Mouse (Mus musculus): Measurements from ENCODE around the gene Enox1. TPM values are rescaled to one million over a fixed set of nuclear protein-coding genes. Genes with fewer than 3 reads are reported as not detected.

The Enox1 gene
- total RNA-seq, 2 experiments from 2014 or later = 59.2 to 70.2 TPM

DNA sequence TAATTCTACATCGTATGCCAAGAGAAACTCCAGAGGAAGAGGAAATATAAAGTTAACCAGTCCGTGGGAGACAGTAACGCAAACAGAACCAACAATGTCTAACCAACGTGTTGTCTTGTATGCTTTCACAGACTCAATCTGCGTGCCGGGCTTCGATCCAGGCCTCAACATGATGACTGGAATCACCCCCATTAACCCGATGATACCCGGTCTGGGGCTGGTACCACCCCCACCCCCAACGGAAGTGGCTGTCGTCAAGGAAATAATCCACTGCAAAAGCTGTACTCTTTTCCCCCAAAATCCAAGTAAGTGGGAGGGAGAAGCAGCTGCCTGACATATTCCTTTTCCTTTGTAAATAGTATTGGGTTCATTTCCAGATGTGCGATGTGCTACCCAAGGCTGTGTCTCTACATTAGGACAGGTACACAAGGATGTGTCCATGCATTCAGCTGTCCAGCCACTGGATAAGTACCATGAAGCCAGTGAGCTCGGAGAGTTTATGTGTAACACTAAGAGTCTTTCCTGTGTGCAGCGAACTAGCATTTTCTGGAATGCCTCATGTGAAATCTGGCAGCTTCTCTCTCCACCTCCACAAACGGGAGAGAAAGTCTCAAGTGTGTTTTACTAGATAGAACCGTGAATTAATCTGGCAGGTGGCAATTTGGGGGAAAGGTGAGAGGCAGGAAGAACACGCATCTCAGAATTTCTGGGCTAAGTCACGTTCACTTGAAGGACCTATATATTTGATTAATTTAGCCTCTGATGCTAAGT, 421.1 kb downstream of the Enox1 start:
- no peak for DNase-seq

DNA sequence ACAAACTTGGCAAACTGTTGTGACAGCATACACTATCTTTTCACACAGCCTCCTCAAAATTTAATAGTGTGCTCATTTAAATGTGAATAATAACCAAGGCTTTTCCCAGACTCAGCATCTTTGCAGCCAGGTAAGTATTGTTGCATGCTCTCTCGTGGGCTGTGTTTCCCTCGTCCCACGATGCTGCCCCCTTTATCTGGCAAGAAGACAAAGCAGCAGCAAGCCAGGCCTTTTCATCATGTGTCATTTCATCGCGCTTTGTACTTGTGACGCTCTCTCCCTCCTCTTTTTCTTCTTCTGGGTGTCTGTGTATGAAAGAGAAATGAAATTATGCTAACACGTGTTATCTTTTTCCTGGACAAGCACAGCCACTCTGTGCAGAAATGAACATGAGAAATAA, 421.8 kb downstream of the Enox1 start:
- no peak for DNase-seq

DNA sequence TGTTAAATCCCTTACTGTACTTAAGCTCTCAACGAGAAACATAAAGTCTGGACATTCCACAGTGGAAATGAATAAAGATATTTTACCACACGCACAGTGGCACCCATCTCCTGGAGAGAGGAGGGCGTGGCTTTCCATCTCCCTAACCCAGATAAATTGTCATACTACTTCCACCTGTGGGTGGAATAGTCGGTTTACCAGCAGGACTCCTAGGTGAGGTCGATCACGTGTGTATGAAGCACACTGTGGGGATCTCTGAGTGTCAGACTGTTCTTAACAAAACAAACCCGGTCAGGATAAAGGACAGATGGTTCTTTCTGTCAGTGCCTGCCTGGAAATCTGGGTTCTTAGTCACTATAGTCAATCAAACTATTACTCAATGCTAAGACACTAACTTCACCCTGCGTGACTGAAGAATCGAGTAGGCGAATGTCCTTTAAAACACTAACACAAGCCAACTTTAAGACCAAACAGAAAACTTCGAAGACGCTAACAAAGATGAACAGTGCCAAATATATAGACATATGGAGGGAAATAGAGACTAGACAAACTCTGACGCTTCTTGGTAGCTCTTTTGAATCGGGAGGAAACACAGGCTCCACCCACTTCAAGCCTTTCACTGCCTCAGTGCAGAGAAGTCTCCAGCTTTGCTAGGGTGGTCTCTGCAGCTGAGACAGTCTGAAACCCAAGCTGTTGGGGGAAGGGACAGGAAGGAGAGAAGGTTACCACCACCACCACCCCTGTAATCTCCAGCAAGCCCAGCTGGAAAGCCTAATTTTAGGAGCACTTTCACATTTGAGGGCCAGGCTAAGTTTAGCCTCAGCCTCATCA, 423.8 kb downstream of the Enox1 start:
- no peak for DNase-seq

DNA sequence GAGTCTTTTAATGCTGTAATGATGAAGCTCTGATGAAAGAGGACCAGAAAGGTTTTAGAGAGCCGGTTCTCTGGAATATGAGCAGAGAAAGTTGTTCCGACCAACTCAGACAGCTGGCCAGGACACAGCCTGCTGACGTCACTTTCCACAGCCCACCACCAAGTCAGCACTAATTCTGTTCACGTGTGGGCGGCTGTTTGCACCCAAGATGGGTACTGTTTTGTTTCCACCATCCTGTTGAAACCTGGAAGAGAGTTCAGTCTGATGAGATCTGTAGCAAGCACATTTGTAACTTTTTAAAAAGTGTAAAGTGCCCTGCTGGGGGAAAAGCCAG, 424.3 kb downstream of the Enox1 start:
- peak; percentile 48 to 55 for DNase-seq

DNA sequence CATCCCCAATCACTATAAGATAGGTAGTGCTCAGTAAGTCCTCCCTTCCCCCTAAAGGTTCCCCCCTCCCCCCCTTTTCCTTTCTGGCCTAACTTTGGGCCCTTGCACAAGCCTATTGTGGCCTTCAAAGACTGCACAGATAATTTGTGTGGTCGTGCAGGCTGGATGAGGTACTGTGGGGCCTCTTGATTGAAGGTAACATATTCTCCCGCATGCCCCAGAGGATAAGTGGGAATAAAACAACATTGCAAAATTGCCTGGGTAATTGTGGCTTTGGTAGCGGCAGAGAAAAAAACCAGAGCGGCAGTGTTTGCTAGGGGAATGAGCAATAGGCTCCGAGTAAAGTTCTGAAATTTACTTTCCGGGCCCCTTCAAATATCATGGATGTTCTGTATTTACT, 425.1 kb downstream of the Enox1 start:
- no peak for DNase-seq

DNA sequence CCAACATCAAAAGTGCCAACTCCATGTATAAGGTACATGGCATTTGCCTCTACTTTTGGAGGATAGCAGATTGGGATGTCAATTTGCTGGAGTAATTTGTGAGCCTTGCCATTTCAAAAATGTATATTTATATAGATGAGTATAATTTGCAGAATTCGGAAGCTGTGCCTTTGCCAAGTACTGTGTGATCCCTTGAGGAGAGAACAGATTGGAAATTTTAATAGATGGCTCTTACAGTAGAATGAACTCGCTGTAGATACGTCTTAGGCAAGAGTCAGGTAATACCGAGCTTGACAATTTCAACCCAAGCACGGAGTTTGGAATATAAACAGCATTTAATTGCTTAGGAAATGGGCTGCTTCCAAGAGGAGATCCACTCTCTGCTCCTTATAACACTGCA, 427.9 kb downstream of the Enox1 start:
- DNase-seq = no peak

DNA sequence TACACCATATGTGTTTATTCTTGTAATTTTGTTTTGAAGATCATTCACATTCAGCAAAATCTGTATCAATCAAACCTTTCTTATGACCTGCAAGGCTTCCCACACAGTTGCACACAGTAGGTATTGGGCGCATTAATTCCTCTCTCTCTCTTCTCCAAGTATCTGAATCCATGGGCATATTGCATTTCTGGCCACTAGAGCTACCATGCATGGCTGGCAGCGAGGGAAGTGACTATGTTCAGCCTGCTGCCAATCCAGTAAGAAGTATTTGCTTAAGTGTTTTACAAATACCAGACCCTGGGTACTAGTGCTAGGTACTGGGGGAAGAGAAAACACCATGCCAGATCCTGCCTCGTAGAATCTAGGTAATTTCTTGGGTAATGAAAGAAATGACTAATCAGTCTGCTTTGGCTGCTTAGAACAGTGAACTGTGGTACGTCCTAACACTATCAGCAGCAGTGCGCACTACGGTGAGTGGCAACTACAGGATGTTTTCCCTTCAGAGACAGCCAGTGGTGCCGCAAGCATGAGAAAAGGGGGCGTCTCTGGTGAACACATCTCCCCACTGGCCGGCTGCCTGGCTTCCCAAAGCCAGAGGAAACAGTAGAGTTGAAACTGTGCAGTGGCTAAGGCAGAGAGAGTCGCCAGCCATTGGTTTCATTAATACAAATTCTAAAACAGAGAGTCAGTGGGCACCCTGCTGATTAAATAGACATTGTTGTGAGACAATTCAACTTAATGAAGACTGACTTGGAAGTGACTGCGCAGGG, 428.7 kb downstream of the Enox1 start:
- DNase-seq = no peak

DNA sequence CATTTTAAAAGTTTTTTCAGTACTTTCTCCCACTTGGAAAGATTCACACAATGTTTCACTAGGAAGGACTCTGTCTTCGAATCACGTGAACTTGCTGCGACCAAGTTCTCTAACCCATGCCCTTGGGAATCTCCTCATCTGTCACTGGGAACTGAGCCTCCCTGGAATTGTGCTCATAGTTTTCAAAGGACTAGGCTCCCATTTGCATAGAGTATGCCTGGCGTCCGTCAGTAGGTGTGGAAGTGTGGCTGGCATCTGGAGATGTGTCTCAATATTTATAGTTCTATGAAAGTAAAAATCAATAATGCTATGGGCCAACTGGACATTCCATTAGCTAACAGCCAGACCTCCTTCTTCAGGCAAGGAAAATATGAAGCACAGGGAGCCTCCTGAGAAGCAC, 429.5 kb downstream of the Enox1 start:
- no peak for DNase-seq

DNA sequence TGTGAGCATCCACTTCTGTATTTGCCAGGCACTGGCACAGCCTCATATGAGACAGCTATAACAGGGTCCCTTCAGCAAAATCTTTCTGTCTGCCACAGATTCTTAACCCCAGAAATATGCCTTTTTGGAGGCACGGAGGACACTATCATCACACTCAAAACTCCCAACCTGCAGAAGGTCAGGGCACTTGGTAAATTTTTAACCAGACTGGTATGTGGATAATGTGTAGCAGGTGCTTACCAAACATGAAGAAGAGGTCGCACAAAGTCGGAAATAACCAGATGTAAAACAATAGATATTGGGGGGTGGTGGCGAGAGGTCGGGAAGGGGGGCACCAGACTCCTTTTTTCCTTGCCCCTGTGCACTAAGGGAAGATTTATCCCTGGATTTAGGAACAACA, 430.6 kb downstream of the Enox1 start:
- DNase-seq = no peak

DNA sequence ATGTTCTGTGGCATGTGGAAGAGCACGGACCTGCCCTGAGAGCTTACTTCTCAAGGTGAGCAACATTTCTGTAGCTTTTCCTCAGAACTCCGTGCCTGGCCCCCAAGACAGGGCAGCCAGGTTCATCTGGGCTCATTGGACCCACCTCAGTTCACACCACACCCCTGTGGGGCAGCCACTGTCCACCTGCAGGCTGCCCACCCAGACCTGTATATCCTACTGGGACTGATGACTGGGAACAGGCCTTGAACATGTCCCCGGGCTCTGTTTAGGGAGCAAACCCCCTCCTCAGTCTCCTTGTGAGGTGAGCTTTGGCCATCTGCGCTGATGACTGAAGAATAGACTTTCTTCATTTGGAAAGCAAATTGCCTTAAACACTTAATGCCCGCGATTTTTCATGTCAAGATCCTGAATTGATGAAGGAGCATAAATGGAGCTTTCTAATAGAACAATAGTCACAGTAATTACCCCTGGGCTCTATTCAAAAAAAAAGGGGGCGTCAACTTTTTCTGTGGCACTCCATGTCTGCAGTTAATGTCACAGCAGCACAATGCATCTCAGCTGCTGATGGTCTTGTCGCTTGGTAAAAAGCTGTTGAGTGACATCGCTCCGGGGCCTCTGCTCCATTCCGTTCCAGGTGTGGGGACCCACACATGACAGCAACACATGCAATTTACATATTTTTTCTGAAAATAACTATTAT, 436.7 kb downstream of the Enox1 start:
- no peak for DNase-seq

DNA sequence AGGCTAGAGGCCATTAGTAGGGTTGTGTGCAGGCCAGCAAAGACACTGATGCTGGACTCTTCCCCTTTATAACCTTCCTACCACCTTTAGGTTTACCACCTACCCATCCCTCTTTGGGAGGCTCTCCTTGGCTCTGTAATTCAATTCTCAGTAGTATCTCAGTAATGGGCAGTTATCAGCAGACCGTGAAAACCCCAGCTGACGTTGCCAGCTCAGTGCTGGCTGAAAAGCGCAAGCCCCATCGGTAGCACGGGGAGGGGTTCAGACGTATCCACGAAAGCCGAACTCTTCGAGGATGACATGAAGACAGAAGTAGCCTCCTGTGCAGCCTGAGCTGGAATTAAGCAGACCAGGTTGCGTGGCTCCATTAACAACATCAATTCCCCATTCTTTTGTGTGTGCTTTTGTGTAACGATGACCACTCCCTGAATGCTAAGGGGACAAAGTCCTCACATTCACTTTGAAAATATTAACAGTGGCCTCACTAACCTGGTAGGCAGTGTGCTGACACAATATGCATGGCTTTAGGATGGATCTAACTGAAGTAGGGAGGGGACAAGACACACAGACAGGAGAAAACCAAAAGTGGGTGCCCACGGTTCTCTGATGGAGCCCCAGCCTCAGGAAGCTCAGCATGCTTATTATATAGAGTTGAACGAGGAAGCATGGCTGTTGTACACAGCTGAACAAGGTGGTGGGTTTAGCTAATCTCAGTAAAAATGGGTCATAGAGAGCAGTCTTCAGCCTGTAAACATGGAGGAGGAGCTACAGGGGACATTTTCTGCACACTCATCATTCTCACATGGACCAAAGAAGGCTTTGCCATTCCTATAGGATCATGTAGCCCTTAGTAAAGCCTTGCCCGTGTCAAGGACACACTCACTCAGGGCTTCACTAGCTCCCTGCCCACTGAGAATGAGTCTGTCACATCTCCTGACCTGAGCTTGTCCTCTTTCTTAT, 439.9 kb downstream of the Enox1 start:
- no peak for DNase-seq

DNA sequence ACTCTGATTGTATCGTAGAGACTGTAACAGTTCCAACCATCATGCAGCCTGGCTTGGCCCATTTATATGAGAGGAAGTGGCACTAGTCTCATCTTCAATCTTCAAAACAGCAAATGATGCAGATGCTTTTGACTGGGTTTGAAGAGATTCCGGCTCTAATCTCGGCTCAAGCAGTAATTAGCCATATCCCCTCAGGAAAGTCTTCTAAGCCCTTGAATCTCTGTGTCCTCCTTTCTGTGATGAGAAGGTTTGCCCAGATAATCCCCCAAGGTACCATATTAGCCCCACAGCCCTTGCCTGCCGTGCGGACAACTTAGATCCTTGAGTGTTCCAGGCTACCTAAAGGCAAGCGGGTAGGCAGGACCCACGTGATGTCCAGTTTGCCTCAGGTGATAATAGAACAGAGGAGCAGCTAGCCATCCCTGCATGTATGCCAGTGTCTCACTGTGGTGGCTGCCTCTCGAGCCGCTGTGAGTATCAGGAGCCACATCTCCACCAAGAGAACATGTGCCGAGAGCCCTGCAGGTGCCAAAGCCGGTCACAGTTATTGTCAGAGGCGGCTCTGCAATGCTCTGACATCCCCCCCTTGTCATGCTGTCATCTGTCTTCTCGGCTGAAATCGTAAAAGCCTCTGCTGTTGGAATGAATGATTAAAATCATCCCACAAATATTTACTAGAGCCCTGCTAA, 442.6 kb downstream of the Enox1 start:
- DNase-seq = no peak

DNA sequence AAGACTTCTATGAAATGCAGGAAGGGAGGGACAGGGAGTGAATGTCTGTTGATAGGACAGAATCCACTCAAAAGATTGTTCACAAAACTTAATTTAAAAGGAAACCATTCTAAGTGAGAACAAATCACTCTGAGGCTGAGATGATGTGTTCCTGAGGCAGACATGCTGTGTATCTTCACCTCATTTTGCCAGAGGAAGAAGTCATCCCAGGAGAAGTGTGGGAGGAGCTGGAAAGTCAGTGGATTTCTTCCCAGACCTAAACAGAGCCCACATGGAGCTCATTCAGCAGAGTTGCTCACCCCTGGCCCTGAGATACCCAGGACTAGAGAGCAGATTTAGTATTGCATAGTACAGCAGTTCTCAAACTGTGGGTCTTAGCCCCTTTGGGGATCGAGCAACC, 444.2 kb downstream of the Enox1 start:
- no peak for DNase-seq

DNA sequence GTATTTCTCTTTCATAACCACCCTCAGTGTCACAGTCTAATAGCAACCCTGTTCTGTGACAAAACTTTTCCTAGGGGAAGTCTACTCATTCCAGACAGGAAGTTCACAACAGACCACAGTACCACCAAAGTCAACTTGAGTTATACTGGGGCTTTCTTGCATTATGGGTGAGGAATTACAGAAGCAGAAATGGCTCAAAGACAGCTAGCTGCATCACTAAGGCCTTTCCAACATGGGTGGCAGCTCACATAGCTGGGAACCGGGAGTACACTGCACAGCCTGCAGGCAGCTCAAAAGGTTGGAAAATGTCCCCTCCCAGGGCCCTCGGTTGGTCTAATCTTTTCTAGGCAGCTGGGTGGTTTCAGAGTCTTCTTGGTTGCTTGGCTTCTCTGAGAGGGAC, 444.9 kb downstream of the Enox1 start:
- no peak for DNase-seq

DNA sequence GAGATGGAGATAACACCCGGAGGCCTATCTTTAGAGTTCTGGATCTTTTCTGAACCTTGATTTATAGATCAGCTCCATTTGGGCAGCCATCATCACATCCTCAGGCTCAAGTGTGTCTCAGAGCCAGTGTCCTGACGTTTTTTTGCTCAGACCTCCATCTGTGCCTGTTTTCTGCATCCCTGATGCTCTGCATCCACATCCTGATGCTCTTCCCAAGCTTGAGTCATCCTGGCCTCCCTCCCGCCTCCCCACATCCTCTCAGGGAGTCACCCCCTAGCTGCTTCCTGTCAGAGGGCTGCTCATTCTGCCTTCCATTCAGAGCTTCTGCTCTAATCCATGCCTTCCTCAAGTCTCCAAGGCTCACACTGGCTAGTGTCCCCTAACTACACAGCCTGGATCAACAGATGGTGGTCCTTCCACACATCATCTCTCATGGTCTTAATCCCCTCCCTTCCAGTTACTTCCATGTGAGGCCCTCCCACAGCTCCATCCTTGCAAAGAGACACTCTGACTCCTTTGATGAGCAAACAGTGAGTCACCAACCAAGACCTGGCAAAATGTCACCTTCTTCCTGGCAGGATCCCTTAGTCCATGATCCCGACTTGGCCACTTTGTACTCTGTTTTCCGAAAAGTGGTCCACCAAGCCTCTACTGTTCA, 451.7 kb downstream of the Enox1 start:
- DNase-seq = no peak

DNA sequence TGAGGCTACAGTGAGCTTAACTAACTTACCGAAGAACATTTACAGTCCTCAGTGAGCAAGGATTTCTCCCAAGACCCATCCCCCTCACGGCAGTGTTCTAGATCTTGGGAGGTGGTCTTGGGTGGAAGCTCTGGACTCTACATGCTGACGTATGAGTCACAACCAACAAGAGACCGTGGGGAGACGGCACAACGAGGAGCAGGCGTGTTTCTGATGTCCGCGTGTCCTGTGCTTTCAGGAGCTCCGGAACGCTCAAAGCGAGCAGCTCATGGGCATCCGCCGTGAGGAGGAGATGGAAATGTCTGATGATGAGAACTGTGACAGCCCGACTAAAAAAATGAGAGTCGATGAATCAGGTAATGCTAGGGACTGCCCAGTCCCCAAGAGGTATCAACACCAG, 458.6 kb downstream of the Enox1 start:
- DNase-seq = no peak

DNA sequence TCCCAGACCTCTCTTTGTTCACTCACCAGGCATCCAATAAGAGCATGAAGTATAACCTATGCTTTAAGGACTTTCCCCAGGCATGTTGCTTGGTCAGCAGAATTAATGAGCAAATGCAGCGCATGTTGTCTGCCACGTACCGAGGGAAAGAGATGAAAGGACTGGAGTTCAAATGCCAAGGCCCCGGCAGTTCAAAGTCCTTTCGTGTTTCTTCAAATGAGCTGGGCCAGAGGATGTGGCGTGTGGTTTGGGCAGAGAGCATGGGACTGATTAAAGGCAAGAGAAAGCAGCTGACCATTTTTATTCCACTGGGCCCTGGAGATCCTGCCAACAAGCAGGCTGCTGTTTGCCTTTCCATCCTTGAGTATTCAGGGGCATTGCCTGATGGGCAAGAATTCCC, 460.7 kb downstream of the Enox1 start:
- DNase-seq = no peak

DNA sequence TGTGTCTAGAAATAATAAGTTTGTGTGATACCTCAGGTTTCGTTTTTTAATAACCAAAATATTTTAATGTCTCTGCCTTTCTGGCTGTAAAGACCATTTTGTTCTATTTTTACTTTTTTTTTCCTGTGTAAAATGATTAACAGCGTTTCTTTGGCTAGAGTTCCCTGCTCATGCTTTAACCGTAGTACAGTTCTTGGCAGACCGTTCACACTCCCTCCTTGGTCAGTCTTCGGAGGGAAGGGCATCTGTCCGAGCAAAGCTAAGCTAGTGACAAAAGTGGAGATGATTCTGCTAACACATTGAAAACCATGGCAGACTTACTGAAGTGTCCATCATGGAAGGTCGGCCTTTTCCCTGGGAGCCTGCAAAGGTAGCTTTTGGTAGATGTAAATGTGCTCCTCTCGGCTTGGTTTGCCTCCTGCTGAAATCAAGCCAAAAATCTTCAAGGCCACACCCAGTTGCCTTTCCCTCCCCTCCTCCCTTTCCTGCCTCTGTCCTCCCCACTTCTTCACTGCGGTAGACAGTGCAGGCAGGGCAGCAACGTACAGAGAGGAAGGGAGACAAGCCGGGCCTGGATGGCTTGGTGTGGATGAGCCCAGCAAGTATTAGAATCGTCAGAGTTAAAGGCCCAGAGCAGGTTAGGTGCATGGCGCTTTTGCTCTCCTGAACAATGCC, 461.7 kb downstream of the Enox1 start:
- no peak for DNase-seq

DNA sequence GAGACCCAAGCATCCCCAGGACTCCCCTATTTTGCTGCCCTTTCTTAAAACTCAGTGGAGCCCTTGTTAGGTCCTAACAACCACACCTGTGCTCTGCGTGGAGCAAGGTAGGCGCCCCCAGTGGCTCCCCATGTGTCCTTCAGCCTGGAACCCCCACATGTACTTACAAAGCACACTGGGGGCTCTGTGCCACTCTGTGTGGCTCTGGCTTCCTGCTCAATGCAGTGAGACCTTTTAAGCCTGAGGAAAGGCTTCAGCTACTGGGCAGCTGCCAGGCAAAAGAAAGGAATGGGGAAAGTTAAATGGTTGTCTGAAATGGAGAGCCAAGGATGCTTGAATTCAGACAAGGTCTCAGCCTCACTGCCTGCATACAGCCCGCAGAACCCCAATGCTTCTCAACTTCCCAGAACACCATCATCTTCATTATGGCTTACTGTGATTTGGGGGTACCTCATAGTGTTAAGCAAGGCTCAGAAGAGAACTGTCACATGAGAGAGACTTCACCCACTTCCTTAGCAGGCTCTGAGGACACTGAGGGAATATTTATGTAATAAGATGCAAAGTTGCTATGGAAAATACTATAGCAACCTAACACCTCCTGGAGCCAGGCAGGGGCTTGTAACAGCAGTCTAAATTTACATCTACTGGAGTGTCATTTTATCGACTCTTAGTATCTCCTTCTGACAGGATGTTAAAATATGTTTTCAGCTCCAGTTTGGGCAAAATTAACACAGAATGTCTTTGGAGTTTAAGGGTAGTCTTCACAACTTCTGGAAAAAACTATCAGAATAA, 465.1 kb downstream of the Enox1 start:
- no peak for DNase-seq

All from layer of hippocampus, postnatal 36 days (tissue).